Mouse (Mus musculus) neural tube, embryonic 11.5 days (tissue): Measurements from ENCODE around the gene Cdc42ep1. TPM values are rescaled to one million over a fixed set of nuclear protein-coding genes. Genes with fewer than 3 reads are reported as not detected.
A peak's percentile ranks its signal among the peaks of the same experiment; 100 is the strongest.

Source experiments
- ATAC-seq: fragments of 200-750 bp; cut with Nextera tagmentation; 2 replicates; pipeline ENCODE4 v1.8.0; 2017; ENCODE audit warnings: moderate number of reproducible peaks, mild to moderate bottlenecking, moderate TSS enrichment, moderate library complexity; ENCODE audit not compliant: insufficient read depth, low FRiP score, low TSS enrichment
- DNase-seq: peaks from one replicate; pipeline ENCODE4 v3.0.0-alpha.2; 2015; ENCODE audit warnings: low spot score
- H3K27ac ChIP-seq: fragments of 300-500 bp; sonication (generic); 2 replicates; pipeline ENCODE4 v1.5.1; 2014; ENCODE audit warnings: low read depth, mild to moderate bottlenecking, low read length
- H3K27me3 ChIP-seq: fragments of 300-500 bp; sonication (generic); 2 replicates; pipeline ENCODE4 v1.6.1; 2014; ENCODE audit warnings: mild to moderate bottlenecking, low read length, mixed read lengths; ENCODE audit not compliant: control insufficient read depth, insufficient read depth
- H3K36me3 ChIP-seq: fragments of 300-500 bp; sonication (generic); 2 replicates; pipeline ENCODE4 v1.6.1; 2014; ENCODE audit warnings: mild to moderate bottlenecking, low read length, moderate library complexity, mixed read lengths; ENCODE audit not compliant: control insufficient read depth, insufficient read depth
- H3K4me1 ChIP-seq: fragments of 300-500 bp; sonication (generic); 2 replicates; pipeline ENCODE4 v1.6.1; 2014; ENCODE audit warnings: low read length, mixed read lengths; ENCODE audit not compliant: control insufficient read depth, insufficient read depth
- H3K4me2 ChIP-seq: fragments of 300-500 bp; sonication (generic); 2 replicates; pipeline ENCODE4 v1.6.1; 2014; ENCODE audit warnings: low read depth, mild to moderate bottlenecking, moderate library complexity
- H3K4me3 ChIP-seq: fragments of 300-500 bp; sonication (generic); 2 replicates; pipeline ENCODE4 v1.5.1; 2014; ENCODE audit warnings: low read depth, low read length
- H3K9ac ChIP-seq: fragments of 300-500 bp; sonication (generic); 2 replicates; pipeline ENCODE4 v1.6.1; 2014; ENCODE audit warnings: mild to moderate bottlenecking, low read length
- H3K9me3 ChIP-seq: fragments of 300-500 bp; sonication (generic); 2 replicates; pipeline ENCODE4 v1.6.1; 2016; ENCODE audit warnings: low read length; ENCODE audit not compliant: control insufficient read depth
- WGBS: fragments of 180-500 bp; shearing (Covaris S2); extraction: QIAGEN DNeasy Blood & Tissue Kit; methylation state at CpG from one replicate; pipeline ENCODE4 v1.1.7; 2014; 5-methylcytosine and 5-hydroxymethylcytosine counted together
- polyA plus RNA-seq: library from polyadenylated mRNA; unstranded; fragments of >200 nt; fragmentation: Nextera tagmentation; extraction: Ambion mirVana; gene quantifications from 2 replicates; pipeline ENCODE4 v1.2.1, GENCODE M21; 2014

Gene Cdc42ep1
- polyA plus RNA-seq, 1 experiment from 2014 or later: 14.0 TPM

DNA sequence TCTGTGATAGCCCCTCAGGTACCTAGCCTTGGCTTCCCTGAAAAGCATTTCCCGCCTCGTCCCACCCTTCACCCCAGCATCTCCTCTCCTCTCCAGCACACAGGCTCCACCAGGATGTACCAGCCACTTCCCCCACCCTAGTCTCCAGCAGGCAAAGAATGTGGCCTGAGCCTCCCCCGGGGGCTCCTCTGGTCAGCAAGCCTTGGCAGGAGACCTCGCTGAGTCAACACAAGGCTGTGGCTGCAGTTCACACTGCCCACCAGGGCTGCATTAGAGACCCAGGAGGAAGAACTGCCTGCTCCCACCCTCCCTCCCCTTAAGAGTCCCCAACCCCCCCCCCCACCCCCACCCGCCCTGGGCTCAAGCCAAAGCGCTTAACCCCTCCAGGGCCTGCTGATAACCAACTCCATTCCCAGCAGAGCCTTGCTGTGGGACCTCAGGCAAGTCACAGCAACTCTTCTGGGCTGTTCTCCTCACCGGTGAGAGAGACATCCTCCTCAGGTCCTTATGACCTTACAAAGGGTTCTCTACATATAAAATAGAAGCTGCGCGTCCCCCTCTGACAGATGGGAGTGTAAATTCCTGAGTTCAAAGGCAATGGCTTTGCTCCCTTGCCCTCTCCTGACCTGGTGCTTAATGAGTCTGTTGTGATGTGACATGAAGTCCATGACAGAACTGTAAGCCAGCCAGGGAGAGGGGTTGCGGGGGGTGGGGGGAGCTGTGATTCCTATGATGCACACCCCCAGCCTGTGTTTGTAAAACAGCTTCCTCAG lies 8.0 kb upstream of the Cdc42ep1 start:
- Histone ChIP-seq H3K4me1 (peaks cover 27% of the 10 kb centered on the region), H3K27me3 (no peaks in the 10 kb centered on the region), H3K9me3 (no peaks in the 10 kb centered on the region), H3K9ac (no peak overlapping the region), H3K4me2 (no peak overlapping the region), H3K4me3 (no peak overlapping the region), H3K27ac (peak overlapping the region; percentile 17), H3K36me3 (no peaks in the 10 kb centered on the region)
- 35% methylated on average over 10 of the region's 10 CpGs for WGBS
- DNase-seq: no peak
- no peak for ATAC-seq

DNA sequence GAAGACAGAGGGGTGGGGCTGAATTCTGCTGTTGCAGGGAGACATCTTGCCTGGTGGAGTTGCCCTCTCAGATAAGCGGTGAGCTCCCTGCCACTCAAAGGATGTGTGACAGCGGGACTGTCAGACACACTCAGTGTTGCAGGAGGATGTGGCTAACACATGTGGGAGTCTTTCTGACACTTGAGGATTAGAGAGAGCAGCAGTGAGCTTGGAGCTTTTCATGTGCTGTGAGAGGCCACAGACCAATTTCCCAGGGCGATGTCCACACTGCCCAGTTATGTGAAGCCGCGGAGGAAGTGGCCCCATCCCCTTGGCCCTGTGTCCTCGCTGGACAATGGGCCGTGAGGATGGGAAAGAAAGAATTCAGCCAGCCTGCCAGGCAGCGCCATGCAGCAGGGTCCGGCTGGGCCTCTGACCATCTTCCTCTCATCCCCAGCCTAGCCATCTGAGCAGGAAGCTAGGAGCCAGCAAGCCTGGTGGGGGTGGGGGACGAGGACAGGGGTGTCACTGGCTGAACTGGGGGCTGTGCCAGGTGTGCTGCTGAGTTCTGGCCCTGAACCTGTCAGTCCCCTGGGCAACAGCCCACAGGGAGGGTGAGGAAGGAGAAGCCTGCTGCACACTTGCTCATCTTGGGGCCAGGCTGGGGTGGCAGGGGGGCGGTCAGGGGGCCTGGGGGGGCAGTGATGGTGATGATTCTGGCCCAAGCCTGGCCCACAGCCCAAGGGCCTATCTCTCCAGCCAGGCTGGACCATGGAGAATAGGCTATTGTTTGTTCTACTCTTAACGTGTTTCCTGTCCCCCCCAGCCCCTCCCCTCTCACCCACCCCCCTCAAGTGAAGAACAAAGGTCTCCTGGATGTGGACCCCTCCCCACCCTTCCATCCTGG lies 7.0 kb upstream of the Cdc42ep1 start:
- WGBS: 15% methylated on average over 11 of the region's 12 CpGs
- no peak overlapping the region for H3K4me2 ChIP-seq
- no peak overlapping the region for H3K4me3 ChIP-seq
- no peaks in the 10 kb centered on the region for H3K36me3 ChIP-seq
- H3K9me3 ChIP-seq: no peaks in the 10 kb centered on the region
- H3K27me3 ChIP-seq: no peaks in the 10 kb centered on the region
- ATAC-seq: no peak
- no peak for DNase-seq
- H3K27ac ChIP-seq: peak overlapping the region; percentile 63
- peaks cover 31% of the 10 kb centered on the region for H3K4me1 ChIP-seq
- H3K9ac ChIP-seq: peak overlapping the region; percentile 37; the same call in 1 of the 2 replicates

DNA sequence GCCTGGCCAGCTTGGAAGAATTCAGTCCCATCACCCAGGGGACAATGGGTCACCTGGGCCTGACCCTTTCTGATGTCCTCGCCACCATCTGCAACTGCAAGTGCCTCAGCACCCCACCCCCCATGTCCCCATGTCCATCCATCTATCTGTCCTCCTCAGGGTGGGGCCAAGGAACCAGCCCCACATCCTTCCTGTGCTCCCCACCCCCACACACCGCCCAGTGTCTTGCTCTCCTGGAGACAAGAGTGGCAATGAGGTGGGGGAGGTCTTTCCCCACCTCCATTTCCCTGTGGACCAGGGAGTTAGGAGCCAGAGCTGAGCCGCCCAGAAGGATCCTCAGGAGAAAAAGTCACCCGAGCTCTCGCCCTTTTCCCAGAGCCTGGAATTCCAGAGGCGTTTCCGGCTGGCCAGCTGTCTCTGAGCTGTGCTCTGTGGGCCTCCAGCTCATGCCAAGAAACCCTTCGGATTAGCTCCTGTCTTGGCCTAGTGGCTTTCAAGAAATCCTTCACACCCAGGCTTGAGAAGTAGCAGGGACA lies 6.3 kb upstream of the Cdc42ep1 start:
- no peaks in the 10 kb centered on the region for H3K9me3 ChIP-seq
- H3K4me3 ChIP-seq: no peak overlapping the region
- WGBS: 34% methylated on average over 8 of the region's 8 CpGs
- no peak overlapping the region; the same call in 1 of the 2 replicates for H3K9ac ChIP-seq
- no peak for ATAC-seq
- peak overlapping the region; percentile 63 for H3K27ac ChIP-seq
- H3K4me2 ChIP-seq: no peak overlapping the region
- H3K36me3 ChIP-seq: no peaks in the 10 kb centered on the region
- DNase-seq: no peak
- no peaks in the 10 kb centered on the region for H3K27me3 ChIP-seq
- peaks cover 35% of the 10 kb centered on the region for H3K4me1 ChIP-seq

DNA sequence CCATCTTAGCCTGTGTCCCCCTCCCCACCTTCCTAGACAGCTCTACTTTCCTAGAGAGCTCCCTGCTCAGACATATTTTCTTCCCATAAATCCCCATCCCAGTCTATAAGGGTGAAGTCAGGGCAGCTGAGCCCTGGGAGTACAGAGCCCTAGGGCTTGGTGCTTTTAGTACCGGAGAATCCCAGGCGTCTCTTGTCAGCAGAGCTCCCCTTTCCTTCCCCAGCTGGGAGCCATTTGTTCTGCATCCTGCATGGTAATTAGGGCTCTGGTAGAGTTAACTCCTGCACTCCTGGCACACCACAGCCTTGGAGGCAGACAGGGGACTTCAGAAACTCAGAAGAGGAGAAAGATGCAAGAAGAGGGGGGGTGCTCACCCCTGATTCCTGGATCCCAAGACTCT lies 2.7 kb upstream of the Cdc42ep1 start:
- no peak overlapping the region for H3K4me2 ChIP-seq
- H3K9ac ChIP-seq: no peak overlapping the region
- H3K4me3 ChIP-seq: no peak overlapping the region
- DNase-seq: peak; percentile 69
- 7% methylated on average over 2 of the region's 2 CpGs for WGBS
- no peak overlapping the region for H3K27ac ChIP-seq
- ATAC-seq: peak; percentile 58; the same call in 1 of the 2 replicates
- peaks cover 18% of the 10 kb centered on the region for H3K27me3 ChIP-seq
- H3K36me3 ChIP-seq: no peaks in the 10 kb centered on the region
- H3K9me3 ChIP-seq: no peaks in the 10 kb centered on the region
- peaks cover 25% of the 10 kb centered on the region for H3K4me1 ChIP-seq

DNA sequence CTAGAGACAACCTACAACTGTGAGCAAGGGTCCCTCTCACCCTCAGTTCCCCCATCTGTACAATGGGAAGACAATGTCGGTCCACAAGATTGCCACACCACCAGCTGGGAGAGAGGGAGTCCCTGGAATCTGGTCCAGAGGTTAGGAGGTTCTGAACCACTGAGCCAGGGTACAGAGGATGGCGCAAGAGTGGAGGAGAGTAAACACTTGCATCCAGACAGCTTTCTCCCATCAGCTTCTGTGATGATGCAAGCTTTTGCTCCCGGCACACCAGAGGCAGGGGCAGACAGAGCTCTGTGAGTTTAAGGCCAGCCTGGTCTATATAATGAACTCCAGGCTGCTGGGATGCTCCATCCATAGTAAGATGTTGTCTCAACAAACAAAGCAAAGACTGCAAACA lies 2.2 kb upstream of the Cdc42ep1 start:
- Histone ChIP-seq H3K36me3 (no peaks in the 10 kb centered on the region), H3K9ac (peak overlapping the region; percentile 7; the same call in 1 of the 2 replicates), H3K4me2 (no peak overlapping the region), H3K4me3 (no peak overlapping the region), H3K27ac (no peak overlapping the region), H3K27me3 (peaks cover 18% of the 10 kb centered on the region), H3K9me3 (no peaks in the 10 kb centered on the region), H3K4me1 (peaks cover 23% of the 10 kb centered on the region)
- DNase-seq (no peak), ATAC-seq (no peak)
- WGBS: 48% methylated on average over 3 of the region's 3 CpGs

DNA sequence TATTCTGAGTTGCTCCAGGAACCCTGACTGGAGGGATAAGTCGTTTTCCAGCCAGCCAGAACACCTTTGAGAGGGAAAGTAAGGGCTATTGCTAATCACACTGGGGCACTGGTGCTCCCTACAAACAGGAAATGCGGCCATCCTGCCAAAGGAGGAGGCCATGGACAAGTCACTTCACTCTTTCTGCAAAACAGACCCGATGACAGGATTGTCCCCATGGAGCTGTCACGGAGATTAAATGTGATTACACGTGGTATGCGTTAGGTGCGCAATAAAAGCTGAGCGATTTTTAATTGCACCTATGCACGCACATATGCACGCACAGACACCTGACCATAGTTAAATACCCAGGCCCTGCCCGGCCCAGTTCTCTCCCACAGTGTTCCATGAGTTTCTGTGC lies 1.7 kb upstream of the Cdc42ep1 start:
- Histone ChIP-seq H3K9me3 (no peaks in the 10 kb centered on the region), H3K4me2 (no peak overlapping the region), H3K9ac (peak overlapping the region; percentile 7; the same call in 1 of the 2 replicates), H3K27me3 (peaks cover 18% of the 10 kb centered on the region), H3K27ac (no peak overlapping the region), H3K4me1 (peaks cover 18% of the 10 kb centered on the region), H3K36me3 (no peaks in the 10 kb centered on the region), H3K4me3 (no peak overlapping the region)
- WGBS: 50% methylated on average over 11 of the region's 11 CpGs
- no peak for ATAC-seq
- DNase-seq: no peak

DNA sequence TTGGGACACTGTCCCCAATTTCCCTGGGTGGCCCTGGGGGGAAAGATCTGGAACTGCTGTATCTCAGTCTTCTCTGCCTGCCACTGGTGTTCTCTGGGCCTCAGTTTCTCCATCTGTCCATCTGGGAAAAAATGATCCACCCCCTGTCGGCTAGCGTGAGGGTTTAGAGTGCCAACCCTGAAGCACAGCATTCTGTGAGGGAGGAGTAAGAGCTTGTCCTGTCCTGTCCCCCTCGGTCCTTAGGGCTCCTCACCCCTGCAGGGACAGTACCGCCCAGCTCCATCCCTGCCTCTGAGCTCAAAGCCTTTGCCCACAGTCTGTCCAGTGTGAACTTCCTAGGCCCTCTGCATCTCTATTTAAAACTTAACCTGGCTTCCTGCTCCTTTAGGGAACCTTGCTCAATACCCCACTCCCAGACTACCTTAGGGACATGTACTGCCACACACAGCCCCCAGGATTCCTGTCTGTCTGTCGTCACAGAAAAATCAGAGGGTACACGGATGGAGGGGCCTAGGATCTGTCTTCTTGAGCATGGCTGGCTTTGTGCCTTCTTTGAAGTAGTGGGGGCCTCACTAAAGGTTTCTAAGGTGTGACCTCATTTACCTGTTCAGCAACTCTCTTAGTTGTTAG lies 1.1 kb upstream of the Cdc42ep1 start:
- ATAC-seq: no peak
- H3K36me3 ChIP-seq: no peaks in the 10 kb centered on the region
- no peak overlapping the region for H3K4me2 ChIP-seq
- H3K4me3 ChIP-seq: no peak overlapping the region
- no peak for DNase-seq
- peaks cover 13% of the 10 kb centered on the region for H3K4me1 ChIP-seq
- WGBS: 42% methylated on average over 6 of the region's 6 CpGs
- no peaks in the 10 kb centered on the region for H3K9me3 ChIP-seq
- no peak overlapping the region for H3K9ac ChIP-seq
- peaks cover 18% of the 10 kb centered on the region for H3K27me3 ChIP-seq
- no peak overlapping the region for H3K27ac ChIP-seq
